Mouse (Mus musculus) layer of hippocampus, adult 6 months (tissue): ENCODE data around the gene Fam57b. TPM values are rescaled to one million over a fixed set of nuclear protein-coding genes. Genes with fewer than 3 reads are reported as not detected.

Experiments
- long read RNA-seq, 2 experiments: library from polyadenylated mRNA; unstranded; transcript quantifications; one replicate each; pipeline ENCODE4 v2.0.0; 2019 to 2020
- polyA plus RNA-seq: library from polyadenylated mRNA; unstranded; fragments of <200 nt; fragmentation: Nextera tagmentation; gene quantifications from 2 replicates; pipeline ENCODE4 v1.2.3, GENCODE M21; 2021

The Fam57b gene
- polyA plus RNA-seq = 4.4 and 5.3 TPM in 2 replicates
- long read RNA-seq, experiment 1, partial matches to known transcripts = 4 of 5 reads
- long read RNA-seq, experiment 1, other reads (novel, unspliced or antisense) = 0 of 5 reads
- long read RNA-seq, experiment 2, transcript Fam57b-201 (5 exons, 2,328 nt) = major isoform, 16 of 29 reads
- long read RNA-seq, experiment 2, partial matches to known transcripts = 5 of 29 reads
- long read RNA-seq, experiment 2, other reads (novel, unspliced or antisense) = 8 of 29 reads

GRCm38 (mm10) chr7:126797411-126798126, at the start of gene Fam57b:
Gene Fam57b, plus strand, starts transcription at chr7:126797668.

GRCm38 (mm10) chr7:126759050-126759671, 38.3 kb upstream of the Fam57b start, which contains the start of gene Mapk3:
Gene Mapk3, plus strand, starts transcription at chr7:126759601.

GRCm38 (mm10) chr7:126766201-126766600, 31.3 kb upstream of the Fam57b start, which contains the start of gene Gdpd3:
Gene Gdpd3, plus strand, starts transcription at chr7:126766334.

GRCm38 (mm10) chr7:126776598-126777057, 20.8 kb upstream of the Fam57b start, which contains the start of gene Ypel3:
Gene Ypel3, plus strand, starts transcription at chr7:126776955.

GRCm38 (mm10) chr7:126780971-126781635, 16.4 kb upstream of the Fam57b start, which contains the start of gene Tbx6:
Gene Tbx6, plus strand, starts transcription at chr7:126781483.

GRCm38 (mm10) chr7:126791851-126792720, 5.4 kb upstream of the Fam57b start, which contains the start of gene Ppp4c:
Gene Ppp4c, minus strand, starts transcription at chr7:126792496.

GRCm38 (mm10) chr7:126831539-126831938, 34.1 kb downstream of the Fam57b start, which contains the start of gene 4930451I11Rik:
Gene 4930451I11Rik, minus strand, starts transcription at chr7:126831639.

GRCm38 (mm10) chr7:126847116-126847420, 49.6 kb downstream of the Fam57b start, which contains the start of gene Doc2a:
Gene Doc2a, plus strand, starts transcription at chr7:126847416.

GRCm38 (mm10) chr7:126861429-126862130, 64.1 kb downstream of the Fam57b start, which contains the start of gene Hirip3:
Gene Hirip3, plus strand, starts transcription at chr7:126861972.

GRCm38 (mm10) chr7:126862147-126862784, 64.8 kb downstream of the Fam57b start, which contains the start of gene Ino80e:
Gene Ino80e, minus strand, starts transcription at chr7:126862377.

Other genes starting within 250 kb of the Fam57b start
- 220 and 222 TPM in 2 replicates for gene Eif3c, start 231.3 kb upstream of the Fam57b start, polyA plus RNA-seq
- 0.18 and 0.43 TPM in 2 replicates for gene Apobr, start 212.7 kb upstream of the Fam57b start, polyA plus RNA-seq
- gene Cln3, start 211.9 kb upstream of the Fam57b start, polyA plus RNA-seq = 14.4 and 15.6 TPM in 2 replicates
- gene Il27, start 202.7 kb upstream of the Fam57b start, polyA plus RNA-seq = not detected in 2 replicates
- 23.0 and 25.6 TPM in 2 replicates for gene Nupr1, start 166.8 kb upstream of the Fam57b start, polyA plus RNA-seq
- 29.6 and 29.9 TPM in 2 replicates for gene Sgf29, start 148.4 kb upstream of the Fam57b start, polyA plus RNA-seq
- 11.5 and 17.2 TPM in 2 replicates for gene Sult1a1, start 121.2 kb upstream of the Fam57b start, polyA plus RNA-seq
- 280 and 281 TPM in 2 replicates for gene Bola2, start 102.3 kb upstream of the Fam57b start, polyA plus RNA-seq
- 6.3 and 7.9 TPM in 2 replicates for gene Slx1b, start 101.9 kb upstream of the Fam57b start, polyA plus RNA-seq
- 113 and 139 TPM in 2 replicates for gene Coro1a, start 89.9 kb upstream of the Fam57b start, polyA plus RNA-seq
- 44.9 and 49.7 TPM in 2 replicates for gene Mapk3, start 38.1 kb upstream of the Fam57b start, polyA plus RNA-seq
- gene Gdpd3, start 31.3 kb upstream of the Fam57b start, polyA plus RNA-seq = 0.65 TPM in 1 of 2 replicates, not detected in the other
- gene Ypel3, start 20.7 kb upstream of the Fam57b start, polyA plus RNA-seq = 240 and 274 TPM in 2 replicates
- gene Tbx6, start 16.2 kb upstream of the Fam57b start, polyA plus RNA-seq = not detected in 2 replicates
- 52.4 and 61.8 TPM in 2 replicates for gene Ppp4c, start 5.2 kb upstream of the Fam57b start, polyA plus RNA-seq
- gene 4930451I11Rik, start 34.0 kb downstream of the Fam57b start, polyA plus RNA-seq = not detected in 2 replicates
- gene Doc2a, start 49.7 kb downstream of the Fam57b start, polyA plus RNA-seq = 6.7 and 7.2 TPM in 2 replicates
- 2.4 and 3.8 TPM in 2 replicates for gene Hirip3, start 64.3 kb downstream of the Fam57b start, polyA plus RNA-seq
- 46.0 and 48.1 TPM in 2 replicates for gene Ino80e, start 64.7 kb downstream of the Fam57b start, polyA plus RNA-seq
- gene Taok2, start 87.0 kb downstream of the Fam57b start, polyA plus RNA-seq = 8.2 and 10.1 TPM in 2 replicates
- 28.6 and 32.5 TPM in 2 replicates for gene Tmem219, start 125.2 kb downstream of the Fam57b start, polyA plus RNA-seq
- gene Kctd13, start 131.2 kb downstream of the Fam57b start, polyA plus RNA-seq = 262 and 282 TPM in 2 replicates
- 10.4 and 12.0 TPM in 2 replicates for gene Asphd1, start 151.9 kb downstream of the Fam57b start, polyA plus RNA-seq
- gene Sez6l2, start 152.9 kb downstream of the Fam57b start, polyA plus RNA-seq = 70.3 and 76.4 TPM in 2 replicates
- 205 and 220 TPM in 2 replicates for gene Cdipt, start 178.2 kb downstream of the Fam57b start, polyA plus RNA-seq
- 0.46 and 0.93 TPM in 2 replicates for gene Cdiptos, start 178.4 kb downstream of the Fam57b start, polyA plus RNA-seq
- 4.2 and 5.5 TPM in 2 replicates for gene Mvp, start 217.0 kb downstream of the Fam57b start, polyA plus RNA-seq
- 0.55 TPM in 1 of 2 replicates, not detected in the other for gene Pagr1b, start 218.8 kb downstream of the Fam57b start, polyA plus RNA-seq
- gene Pagr1a, start 219.7 kb downstream of the Fam57b start, polyA plus RNA-seq = 28.6 and 49.8 TPM in 2 replicates
- gene Gm42742, start 223.4 kb downstream of the Fam57b start, polyA plus RNA-seq = 8.1 and 19.3 TPM in 2 replicates
- gene Prrt2, start 223.5 kb downstream of the Fam57b start, polyA plus RNA-seq = 96.1 and 120 TPM in 2 replicates
- 5.6 and 7.1 TPM in 2 replicates for gene Maz, start 229.4 kb downstream of the Fam57b start, polyA plus RNA-seq
- gene Kif22, start 244.8 kb downstream of the Fam57b start, polyA plus RNA-seq = 15.6 and 17.6 TPM in 2 replicates